Mouse (Mus musculus) MEL (cell line): ENCODE data around the gene Mtfmt.

Experiments
- CHD2 ChIP-seq: IDR thresholded peaks from 2 replicates; pipeline ENCODE4 v1.6.1; 2011; ENCODE audit warnings: low read length, improper control_type of control experiment
- CTCF ChIP-seq, 3 experiments: IDR thresholded peaks in 2 of 3; conservative IDR thresholded peaks in 1 of 3; 2 replicates each; pipeline ENCODE4 v1.5.1; 2011 to 2012; ENCODE audit warnings: low read length in 3 of 3, low read depth in 2 of 3, mild to moderate bottlenecking in 2 of 3, improper control_type of control experiment in 1 of 3, inconsistent platforms in 1 of 3, mixed read lengths in 1 of 3, moderate library complexity in 1 of 3; ENCODE audit not compliant: control insufficient read depth in 1 of 3, insufficient read depth in 1 of 3, poor library complexity in 1 of 3, severe bottlenecking in 1 of 3
- EP300 ChIP-seq, 2 experiments: IDR thresholded peaks; 2 replicates each; pipeline ENCODE4 v1.6.1; 2011; ENCODE audit warnings: improper control_type of control experiment in 2 of 2, low read length in 2 of 2, low read depth in 1 of 2, mild to moderate bottlenecking in 1 of 2
- GABPA ChIP-seq: IDR thresholded peaks from 2 replicates; pipeline ENCODE4 v1.6.1; 2012; ENCODE audit warnings: low read depth, mild to moderate bottlenecking, inconsistent platforms, low read length, improper control_type of control experiment, moderate library complexity
- JUND ChIP-seq: IDR thresholded peaks from 2 replicates; pipeline ENCODE4 v1.6.1; 2011; ENCODE audit warnings: low read depth, mild to moderate bottlenecking, improper control_type of control experiment, low read length
- POLR2A ChIP-seq, 2 experiments: IDR thresholded peaks; 2 replicates each; pipeline ENCODE4 v1.6.1; 2011 to 2012; ENCODE audit warnings: low read length in 2 of 2, mild to moderate bottlenecking in 2 of 2, control low read depth in 1 of 2, improper control_type of control experiment in 1 of 2, low read depth in 1 of 2, moderate library complexity in 1 of 2; ENCODE audit not compliant: control insufficient read depth in 1 of 2, insufficient read depth in 1 of 2, poor library complexity in 1 of 2
- POLR2AphosphoS2 ChIP-seq: IDR thresholded peaks from 2 replicates; pipeline ENCODE4 v1.6.1; 2011; ENCODE audit warnings: low read length, improper control_type of control experiment
- TCF12 ChIP-seq: IDR thresholded peaks from 2 replicates; pipeline ENCODE4 v1.6.1; 2014; ENCODE audit warnings: low read depth, mild to moderate bottlenecking, inconsistent platforms, low read length, improper control_type of control experiment, moderate library complexity
- USF1 ChIP-seq: IDR thresholded peaks from 2 replicates; pipeline ENCODE4 v1.6.1; 2014; ENCODE audit warnings: low read depth, mild to moderate bottlenecking, inconsistent platforms, low read length, improper control_type of control experiment, moderate library complexity

DNA sequence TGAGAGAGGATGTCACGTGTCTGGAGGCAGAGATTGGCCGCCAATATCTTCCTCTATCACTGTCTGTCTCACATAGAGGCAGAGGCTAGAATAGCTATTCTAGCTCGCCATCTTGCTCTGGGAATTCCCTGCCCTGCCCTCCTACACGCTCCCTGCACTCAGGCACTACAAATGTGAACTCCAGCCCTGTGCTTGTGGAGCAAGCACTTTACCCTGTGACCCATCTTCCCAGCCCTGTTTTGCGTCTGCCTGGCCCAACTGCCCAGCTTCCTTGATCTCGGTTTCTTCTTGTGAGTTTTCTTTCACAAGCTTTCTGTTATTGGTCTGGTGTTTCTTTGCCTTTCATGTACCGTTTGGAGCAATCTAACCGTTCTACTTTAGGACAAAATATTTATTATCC, 43.6 kb downstream of the Mtfmt start:
- TF ChIP-seq GABPA (no peak), EP300 (IDR thresholded peaks at IDR 0.05; ENCODE audit: low read depth in 1 of 2, low read length in 2 of 2) (no peak), POLR2AphosphoS2 (no peak), POLR2A (IDR thresholded peaks at IDR 0.05; ENCODE audit: control insufficient read depth in 1 of 2, insufficient read depth in 1 of 2, low read depth in 1 of 2, low read length in 2 of 2, poor library complexity in 1 of 2) (no peak), TCF12 (no peak), CTCF (IDR thresholded peaks at IDR 0.05 in 2 of 3, conservative IDR thresholded peaks at IDR 0.05 in 1 of 3; ENCODE audit: control insufficient read depth in 1 of 3, insufficient read depth in 1 of 3, low read depth in 2 of 3, low read length in 3 of 3, poor library complexity in 1 of 3, severe bottlenecking in 1 of 3) (no peak), JUND (no peak), CHD2 (no peak), USF1 (no peak)
